Mouse (Mus musculus) thymus, postnatal 0 days (tissue): ENCODE results near the gene Tgm2. TPM values are rescaled to one million over a fixed set of nuclear protein-coding genes. Genes with fewer than 3 reads are reported as not detected.

Experiments used
- DNase-seq: peaks from one replicate; pipeline ENCODE4 v3.0.0-alpha.2; 2015; ENCODE audit warnings: low spot score
- polyA plus RNA-seq: library from polyadenylated mRNA; unstranded; fragments of >200 nt; fragmentation: Nextera tagmentation; extraction: Ambion mirVana; gene quantifications from 2 replicates; pipeline ENCODE4 v1.2.1, GENCODE M21; 2015

The Tgm2 gene
- polyA plus RNA-seq, 1 experiment from 2014 or later, result 8.5 TPM

GRCm38 (mm10) chr2:158167496-158168205 lies 21.4 kb upstream of the Tgm2 start:
- DNase-seq, result peak; percentile 32

- DNase-seq, result peak; percentile 80
These were observed 20.4 kb upstream of the Tgm2 start for GRCm38 (mm10) chr2:158166628-158167027.

GRCm38 (mm10) chr2:158165776-158166175 lies 19.5 kb upstream of the Tgm2 start:
- DNase-seq, result no peak

DNA sequence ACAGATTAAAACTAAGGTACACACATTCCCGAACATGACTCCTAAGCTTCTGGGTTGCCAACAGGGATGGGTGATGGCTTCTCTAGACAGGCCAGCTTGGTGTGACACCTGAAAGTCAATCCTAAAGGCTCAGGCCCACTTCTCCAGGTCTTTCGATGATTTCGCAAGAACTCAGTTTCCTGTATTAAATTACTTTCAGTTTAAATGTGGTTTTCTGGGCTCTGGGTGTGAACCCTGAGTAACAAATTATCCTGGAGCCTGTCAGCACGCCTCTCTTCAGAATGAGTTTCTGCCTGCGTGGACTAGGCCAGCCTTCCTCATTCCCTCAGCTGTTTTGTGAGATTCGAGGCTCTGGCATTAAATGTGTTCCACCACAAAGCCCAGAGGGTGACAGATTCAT lies 16.8 kb upstream of the Tgm2 start:
- no peak for DNase-seq

- no peak for DNase-seq
These were observed 15.5 kb upstream of the Tgm2 start for GRCm38 (mm10) chr2:158161761-158162160.

DNA sequence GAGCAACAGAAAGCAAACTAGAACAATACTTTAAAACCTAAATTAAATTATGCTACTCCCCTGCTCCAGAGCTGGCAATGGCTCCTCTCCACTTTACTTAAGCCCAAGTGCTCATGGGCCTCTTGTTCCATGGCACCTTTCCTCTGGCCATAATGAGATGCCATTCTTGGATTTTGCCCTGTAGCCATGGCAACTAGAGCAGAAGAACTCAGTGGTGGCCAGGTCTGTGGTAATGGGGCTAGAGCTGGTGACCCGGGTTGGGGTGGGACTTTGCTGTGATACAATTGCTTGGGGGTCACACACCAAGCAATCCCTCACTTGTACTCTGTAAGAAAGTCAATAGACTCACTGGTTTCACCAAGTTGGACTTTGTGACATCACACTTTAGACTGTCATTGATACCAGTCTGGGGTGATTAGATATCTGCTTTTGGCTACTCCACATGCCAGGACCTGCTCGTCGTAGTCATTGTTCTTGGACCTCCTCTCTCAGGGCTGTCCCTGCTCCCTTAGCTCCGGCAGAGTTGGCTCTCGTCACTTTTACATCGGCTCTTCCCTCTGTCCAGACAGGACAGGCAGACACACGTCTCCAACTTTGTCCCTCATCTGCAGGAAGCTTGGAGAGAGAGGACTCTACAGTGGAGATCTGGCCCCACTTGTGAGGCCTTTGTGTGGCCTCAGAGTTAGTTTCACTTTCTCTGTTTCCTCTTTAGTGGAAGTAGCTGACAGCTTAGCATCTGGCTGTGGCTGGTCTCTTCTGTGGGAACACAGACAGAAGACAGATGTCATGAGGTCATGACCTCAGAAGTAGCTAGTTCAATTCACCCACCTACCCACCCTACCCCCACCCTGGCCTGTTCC lies 13.4 kb upstream of the Tgm2 start:
- peak; percentile 77 for DNase-seq

DNA sequence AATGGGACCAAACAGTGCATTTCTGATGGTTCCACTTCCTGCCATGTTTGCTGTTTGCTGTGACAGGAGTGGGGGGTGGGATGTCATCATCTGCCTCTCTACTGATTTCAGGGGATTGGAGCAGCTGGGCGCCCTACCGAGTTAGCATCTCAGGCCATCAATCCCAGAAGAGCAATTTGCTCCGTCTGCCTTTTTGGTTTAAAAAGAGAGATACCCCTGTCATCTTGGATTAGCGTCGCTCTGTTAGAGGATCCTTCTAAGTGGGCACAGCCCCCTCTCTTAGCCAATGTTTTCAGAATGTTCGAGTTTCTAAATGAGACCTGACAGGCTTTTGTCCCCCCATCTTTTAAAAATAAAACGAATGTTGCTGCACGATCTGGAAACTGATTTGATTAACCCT lies 11.4 kb upstream of the Tgm2 start:
- no peak for DNase-seq

- DNase-seq, result no peak
These were observed 10.3 kb upstream of the Tgm2 start for GRCm38 (mm10) chr2:158156487-158156886.

- no peak for DNase-seq
These were observed 9.4 kb upstream of the Tgm2 start for GRCm38 (mm10) chr2:158155615-158156014.

GRCm38 (mm10) chr2:158155101-158155500 lies 8.9 kb upstream of the Tgm2 start:
- no peak for DNase-seq

DNA sequence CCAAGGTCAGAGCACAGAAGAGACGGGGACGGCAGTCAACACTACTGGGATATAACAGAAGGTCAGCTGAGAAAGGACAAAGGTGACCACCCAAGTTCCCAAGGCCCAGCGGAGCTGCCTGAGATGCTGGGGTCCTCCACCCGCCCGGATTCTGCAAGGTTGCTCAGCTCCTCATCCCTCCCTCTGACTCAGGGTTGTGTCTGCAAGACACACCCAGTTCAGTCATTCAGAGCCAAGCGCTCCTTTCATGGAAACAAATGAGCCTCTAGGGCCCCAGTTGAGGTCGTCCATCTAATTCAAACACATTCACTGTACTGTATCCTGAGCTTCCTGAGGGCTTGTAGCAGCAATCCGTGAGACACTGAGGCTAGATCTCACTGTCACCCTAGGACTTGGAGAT lies 8.4 kb upstream of the Tgm2 start:
- no peak for DNase-seq

- DNase-seq, result no peak
These were observed 7.6 kb upstream of the Tgm2 start for GRCm38 (mm10) chr2:158153728-158154343.

DNA sequence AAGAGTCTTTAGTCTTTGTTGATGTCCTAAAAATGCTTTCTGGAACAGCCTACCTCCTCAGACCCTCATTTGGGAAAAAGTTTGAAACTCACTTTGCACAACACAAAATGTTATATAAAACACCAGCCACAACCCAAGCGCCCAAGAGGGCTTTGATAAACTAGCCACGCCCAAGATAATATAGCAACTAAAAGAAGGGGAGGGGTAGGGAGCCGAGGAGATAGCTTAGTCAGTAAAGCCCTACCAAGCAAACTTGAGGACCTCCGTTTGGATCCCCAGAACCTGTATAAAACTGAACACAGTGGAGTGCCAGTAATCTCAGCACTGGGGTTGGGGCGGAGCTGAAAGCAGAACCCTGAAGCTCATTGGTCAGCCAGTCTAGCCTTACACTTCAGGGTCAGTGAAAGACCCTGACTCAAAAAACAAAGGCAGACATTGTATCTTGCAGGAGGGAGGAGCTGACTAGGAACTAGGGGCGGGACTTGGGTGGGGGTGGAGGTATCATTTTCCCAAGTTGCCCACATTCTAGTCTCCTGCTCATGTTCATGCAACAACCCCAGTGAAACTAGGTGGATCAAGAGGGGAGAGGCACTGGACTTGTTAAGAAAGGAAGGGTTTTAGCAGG lies 6.6 kb upstream of the Tgm2 start:
- DNase-seq, result no peak

GRCm38 (mm10) chr2:158151077-158151476 lies 4.8 kb upstream of the Tgm2 start:
- no peak for DNase-seq

DNA sequence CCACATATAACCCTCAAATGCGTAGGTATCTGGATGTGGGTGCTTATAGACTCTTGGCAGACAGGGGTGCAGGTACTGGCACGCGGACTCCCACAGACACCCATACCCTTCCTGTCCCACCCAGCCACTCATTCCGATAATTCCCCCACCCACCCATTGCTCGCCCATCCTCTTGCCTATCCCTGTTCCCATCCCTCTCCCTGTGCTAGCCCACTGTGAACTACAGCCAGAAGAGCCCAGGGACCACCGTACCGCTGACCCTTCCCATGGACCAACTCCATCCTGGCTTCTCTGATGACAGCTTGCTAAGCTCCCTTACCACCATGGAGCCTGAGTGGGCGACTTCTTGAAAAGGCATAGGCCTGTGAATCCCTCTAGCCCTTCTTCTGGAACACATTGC lies 735 bp upstream of the Tgm2 start:
- no peak for DNase-seq

GRCm38 (mm10) chr2:158145528-158146065 lies 639 bp downstream of the Tgm2 start:
- no peak for DNase-seq

GRCm38 (mm10) chr2:158144750-158145527 lies 1.3 kb downstream of the Tgm2 start:
- DNase-seq, result no peak

- no peak for DNase-seq
These were observed 2.0 kb downstream of the Tgm2 start for GRCm38 (mm10) chr2:158144263-158144662.

GRCm38 (mm10) chr2:158143816-158144215 lies 2.4 kb downstream of the Tgm2 start:
- no peak for DNase-seq

DNA sequence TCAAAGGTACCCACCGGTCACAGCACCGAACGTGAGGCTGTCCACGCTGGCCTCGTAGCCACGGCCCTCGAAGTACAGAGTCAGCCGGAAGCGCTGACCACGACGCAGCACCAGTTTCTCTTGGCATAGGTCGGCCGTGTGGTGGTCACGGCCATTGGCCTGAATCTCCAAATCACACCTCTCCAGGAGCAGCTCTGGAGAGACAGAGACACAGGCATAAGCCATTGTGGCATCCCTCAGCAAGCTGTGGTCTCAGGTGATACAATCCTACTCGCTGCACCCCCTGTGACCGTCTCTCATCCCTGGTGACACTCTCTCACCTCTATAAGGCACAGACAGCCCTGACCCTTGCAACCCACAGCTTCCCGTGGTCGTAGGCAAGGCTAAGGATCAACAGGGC lies 3.3 kb downstream of the Tgm2 start:
- DNase-seq, result no peak
